Mouse (Mus musculus) lung, adult 2 months (tissue): Measurements from ENCODE around the gene Tmem88.
A peak's percentile ranks its signal among the peaks of the same experiment; 100 is the strongest.

Source experiments
- CTCF ChIP-seq: fragments of 200-500 bp; IDR thresholded peaks from 2 replicates; pipeline ENCODE4 v1.5.1; 2011; ENCODE audit warnings: mild to moderate bottlenecking, low read length, control low read depth; ENCODE audit not compliant: insufficient read depth
- POLR2A ChIP-seq: fragments of 200-500 bp; IDR thresholded peaks from 2 replicates; pipeline ENCODE4 v1.6.1; 2011; ENCODE audit warnings: low read depth, mild to moderate bottlenecking, control low read depth, low read length, borderline replicate concordance; ENCODE audit errors: extremely low read depth

DNA sequence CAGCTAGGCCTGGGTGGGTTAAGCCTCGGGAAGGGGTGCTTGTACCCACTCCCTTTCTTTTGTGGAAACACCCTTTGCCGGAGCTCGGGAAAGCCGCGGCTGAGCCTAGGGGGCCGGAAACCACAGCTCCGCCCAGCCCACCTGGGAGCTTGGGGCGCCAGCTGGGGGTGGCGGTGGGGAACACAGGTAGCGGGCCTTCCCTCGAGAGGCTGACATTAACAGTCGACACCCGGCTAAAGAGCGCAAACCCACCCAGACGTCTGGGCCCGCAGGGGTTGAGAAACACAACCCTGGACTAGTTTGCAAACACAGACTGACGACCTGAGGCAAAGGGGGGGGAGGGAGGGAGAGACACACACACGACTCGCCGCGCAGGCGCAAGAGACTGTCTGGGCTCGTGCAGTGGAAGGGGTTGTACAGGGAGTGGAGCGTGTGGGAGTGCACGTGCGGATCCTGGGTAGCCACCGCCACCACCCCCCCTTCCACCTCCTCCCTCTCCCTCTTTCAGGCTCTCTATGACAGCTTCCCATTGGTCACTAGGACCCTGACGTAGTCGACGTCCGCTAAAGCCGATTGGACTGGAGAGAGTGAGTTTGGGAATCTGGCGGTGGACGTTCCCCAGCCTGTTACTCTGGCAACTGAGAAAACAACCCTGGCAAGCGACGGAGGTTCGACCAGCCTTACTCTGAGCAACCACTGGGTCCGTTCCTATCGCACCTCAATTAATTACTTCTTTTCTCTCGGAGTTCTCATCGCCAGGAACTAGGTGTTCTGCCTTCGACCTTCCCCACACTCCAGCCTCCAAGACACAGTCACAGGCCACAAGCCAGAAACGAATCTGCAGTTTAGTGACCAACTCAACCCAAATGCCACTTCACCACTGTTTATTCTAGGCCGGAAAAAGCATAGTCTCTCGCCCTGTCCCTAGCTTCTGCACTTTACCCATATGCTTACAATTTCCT is 20.7 kb upstream of the Tmem88 start:
- TF ChIP-seq CTCF, result no peak
- peak; percentile 82 for TF ChIP-seq POLR2A
